Mouse (Mus musculus): ENCODE measurements around the gene Noc4l.

DNA sequence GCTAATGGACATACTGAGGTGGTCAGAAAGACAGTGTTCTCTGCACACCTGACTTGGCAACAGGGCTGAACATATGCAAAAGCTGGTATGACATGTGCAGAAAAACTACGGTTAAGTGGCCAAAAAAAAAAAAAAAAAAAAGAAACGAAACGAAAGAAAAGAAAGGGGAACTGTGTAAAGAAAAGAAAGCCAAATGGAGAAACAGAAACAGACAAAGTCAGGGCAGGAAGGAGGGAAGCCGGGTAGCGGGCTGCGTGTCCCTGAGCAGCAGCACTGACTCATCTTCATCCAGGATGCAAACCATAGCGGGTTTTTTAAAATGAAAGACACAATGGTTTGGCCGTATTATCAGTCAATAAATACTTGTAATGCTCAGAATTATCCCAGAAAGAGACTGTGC lies 28.8 kb upstream of the Noc4l start:
- no peak for TF ChIP-seq CTCF (IDR thresholded peaks at IDR 0.05)
- TF ChIP-seq EP300 (IDR thresholded peaks at IDR 0.05), result no peak
